Mouse (Mus musculus): ENCODE data around the gene Dnah6. TPM values are rescaled to one million over a fixed set of nuclear protein-coding genes. Genes with fewer than 3 reads are reported as not detected.
A peak's percentile ranks its signal among the peaks of the same experiment; 100 is the strongest.

The Dnah6 gene
- 0.04 and 0.06 TPM in 2 replicates for polyA plus RNA-seq (2016; fragmentation: Nextera tagmentation; extraction: Ambion mirVana)

DNA sequence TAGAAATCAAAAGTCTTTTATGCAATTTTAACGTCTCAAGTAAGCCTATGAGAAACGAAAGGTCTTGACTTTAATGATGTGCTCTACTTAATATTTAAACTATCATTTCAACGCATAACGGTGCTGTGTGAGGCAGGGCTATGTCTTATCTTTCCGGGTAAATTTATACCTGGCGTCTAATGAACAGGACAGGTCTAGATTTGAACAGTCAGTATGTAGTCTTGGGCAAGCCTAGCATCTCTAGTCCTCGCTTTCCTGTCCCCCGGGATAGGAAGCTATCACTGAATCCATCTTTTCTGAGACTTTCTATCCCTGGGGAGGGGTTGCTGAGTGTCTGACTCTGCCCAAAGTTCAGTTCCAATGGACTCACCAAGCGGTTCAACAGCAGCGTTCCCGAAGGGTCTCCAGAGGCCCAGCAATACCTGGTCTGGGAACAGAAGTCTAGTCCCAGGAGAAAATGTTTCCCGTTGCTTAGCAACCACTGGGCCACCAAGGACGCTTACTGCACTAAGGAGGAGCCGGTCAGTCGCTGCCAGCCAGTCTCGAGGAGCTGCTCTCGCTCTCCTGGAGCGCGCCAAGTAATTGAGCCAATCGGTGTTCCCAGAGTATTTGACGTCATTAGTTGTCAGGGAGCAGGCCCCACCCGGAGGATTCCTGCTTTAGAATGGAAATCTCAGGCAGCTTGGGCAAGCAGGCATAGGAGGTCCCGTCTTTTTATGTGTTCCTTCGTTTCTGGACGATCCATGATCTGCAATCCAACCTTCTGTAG is at the start of gene Dnah6:
Gene Dnah6, minus strand, starts transcription at position 463 of the 769 bp plus-strand sequence.
- Histone ChIP-seq H3K4me2 (peak within 1 kb of the TSS; percentile 63), H3K27me3 (replicated peaks) (no peaks in the 10 kb centered on the region), H3K27ac (ENCODE audit: poor library complexity, severe bottlenecking) (peak within 1 kb of the TSS; percentile 78), H3K4me3 (peak within 1 kb of the TSS; percentile 41), H3K9ac (peak within 1 kb of the TSS; percentile 28; the same call in 1 of the 2 replicates), H3K4me1 (replicated peaks) (peaks cover 6% of the 10 kb centered on the region; the same call in 1 of the 2 replicates), H3K36me3 (0 out of 2 replicates have a peak, but pooled peaks cover 3% of the 10 kb centered on the region), H3K9me3 (replicated peaks) (no peaks in the 10 kb centered on the region)
- 38% methylated on average over 25 of the region's 25 CpGs for whole genome bisulfite sequencing
- peak; percentile 94 for ATAC-seq (ENCODE audit: insufficient number of reproducible peaks, low FRiP score)

DNA sequence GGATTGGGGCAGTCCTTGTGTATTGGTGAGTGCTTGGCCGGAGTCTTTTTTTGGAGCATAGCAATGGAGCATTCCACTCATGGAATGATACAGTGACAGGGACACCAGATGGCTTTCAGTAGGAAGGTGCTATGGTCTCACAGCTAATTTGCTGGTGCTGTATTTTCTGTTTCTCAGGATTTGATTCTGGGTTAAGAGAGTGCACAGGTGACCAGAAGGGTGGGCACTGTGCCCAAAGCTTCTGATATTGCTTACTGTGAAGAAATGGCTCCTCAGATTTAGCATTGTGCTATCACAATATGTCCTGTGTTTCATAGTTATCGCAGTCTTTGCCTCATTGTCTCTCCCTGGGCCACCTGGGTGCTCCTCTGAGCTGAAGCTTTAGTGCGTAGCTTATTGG is 47.9 kb upstream of the Dnah6 start:
- Histone ChIP-seq H3K4me1 (replicated peaks) (peaks cover 9% of the 10 kb centered on the region), H3K36me3 (peaks cover 84% of the 10 kb centered on the region)
- 95% methylated on average over 3 of the region's 3 CpGs for WGBS

DNA sequence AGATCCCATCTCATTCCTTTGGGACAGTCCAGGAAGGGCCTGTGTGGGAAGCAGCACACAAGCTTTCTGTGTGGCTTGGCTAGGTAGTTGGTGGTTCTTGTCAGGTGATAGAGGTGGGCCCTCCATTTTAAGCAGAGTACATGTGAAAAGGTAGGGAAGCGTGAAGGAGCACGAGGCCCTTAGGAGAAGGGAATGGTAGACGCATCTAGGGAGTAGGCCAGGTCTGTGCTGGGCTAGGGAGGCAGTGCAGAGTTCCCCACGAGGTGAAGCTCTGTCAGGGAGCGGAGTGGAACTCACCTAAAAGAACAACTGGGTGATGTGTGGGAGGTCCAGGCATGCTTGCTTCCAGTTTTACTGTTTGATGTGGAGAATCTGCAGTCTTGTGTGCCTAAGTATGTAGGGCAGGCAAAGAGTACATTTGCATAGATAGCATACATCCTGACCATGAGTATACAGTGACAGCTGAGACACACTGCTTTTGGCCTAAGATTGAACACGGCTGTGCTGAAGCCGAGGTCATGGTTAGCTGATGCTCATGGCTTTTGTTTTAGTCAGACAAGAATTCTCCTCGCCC is 46.4 kb upstream of the Dnah6 start:
- H3K4me1 ChIP-seq (replicated peaks): peaks cover 10% of the 10 kb centered on the region
- peaks cover 90% of the 10 kb centered on the region for H3K36me3 ChIP-seq
- 86% methylated on average over 8 of the region's 8 CpGs for WGBS
- H3K27me3 ChIP-seq (replicated peaks): no peaks in the 10 kb centered on the region
- H3K9ac ChIP-seq: no peak overlapping the region
- no peak overlapping the region for H3K27ac ChIP-seq (ENCODE audit: poor library complexity, severe bottlenecking)
- H3K4me2 ChIP-seq: no peak overlapping the region
- H3K4me3 ChIP-seq: no peak overlapping the region
- ATAC-seq (ENCODE audit: insufficient number of reproducible peaks, low FRiP score): no peak
- H3K9me3 ChIP-seq (replicated peaks): no peaks in the 10 kb centered on the region

More for the DNA sequence above, 47.9 kb upstream of the Dnah6 start:
- no peak for ATAC-seq (ENCODE audit: insufficient number of reproducible peaks, low FRiP score)
- Histone ChIP-seq H3K9ac (no peak overlapping the region), H3K4me3 (no peak overlapping the region), H3K9me3 (replicated peaks) (no peaks in the 10 kb centered on the region), H3K4me2 (no peak overlapping the region), H3K27ac (ENCODE audit: poor library complexity, severe bottlenecking) (no peak overlapping the region), H3K27me3 (replicated peaks) (no peaks in the 10 kb centered on the region)

DNA sequence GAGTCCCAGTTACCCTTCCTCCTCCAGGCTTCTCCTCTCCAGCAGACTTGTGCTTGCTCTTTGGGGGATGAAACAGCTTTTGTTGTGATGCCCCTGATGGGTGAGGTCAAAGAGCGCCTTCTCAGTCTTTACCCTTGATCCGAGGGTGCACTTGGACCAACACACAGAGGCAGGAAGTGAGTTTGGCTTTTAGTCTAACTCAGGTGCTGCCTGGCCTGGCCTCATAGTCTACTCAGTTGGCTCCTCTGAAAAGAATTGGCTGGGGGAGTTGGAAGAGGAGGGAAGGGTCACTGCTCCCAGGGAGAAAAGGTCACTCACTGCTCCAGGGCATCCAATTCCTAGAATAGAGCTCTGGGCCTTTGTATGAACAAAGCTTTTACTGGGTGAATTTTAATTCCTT is 43.4 kb upstream of the Dnah6 start:
- Histone ChIP-seq H3K4me3 (no peak overlapping the region), H3K27ac (ENCODE audit: poor library complexity, severe bottlenecking) (0 out of 2 replicates have a peak overlapping the region, but pooled peaks have one; percentile 10), H3K36me3 (peaks cover 84% of the 10 kb centered on the region), H3K9me3 (replicated peaks) (no peaks in the 10 kb centered on the region), H3K4me1 (replicated peaks) (peaks cover 10% of the 10 kb centered on the region), H3K9ac (no peak overlapping the region), H3K27me3 (replicated peaks) (no peaks in the 10 kb centered on the region), H3K4me2 (no peak overlapping the region)
- no peak for ATAC-seq (ENCODE audit: insufficient number of reproducible peaks, low FRiP score)
- WGBS: 89% methylated on average over 2 of the region's 2 CpGs

DNA sequence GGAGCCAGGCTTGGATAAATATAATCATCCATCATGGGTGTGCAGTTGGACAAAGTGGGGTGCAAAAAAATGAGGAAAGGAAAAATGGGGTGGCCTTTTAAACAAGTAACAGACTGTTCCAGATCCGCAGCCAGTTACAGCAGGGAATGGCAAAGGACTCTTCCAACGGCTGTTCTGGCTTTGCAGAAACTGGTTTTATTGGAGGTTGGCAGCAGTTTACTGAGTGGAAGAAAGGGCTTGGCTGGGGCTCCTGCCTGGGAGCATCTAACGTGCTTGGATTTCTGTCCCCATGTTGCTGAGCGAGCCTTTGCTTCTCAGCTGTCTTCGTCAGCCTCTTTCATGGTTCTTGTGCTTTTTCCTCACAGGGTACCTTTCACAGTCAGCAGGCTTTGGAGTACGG is 38.7 kb upstream of the Dnah6 start:
- Histone ChIP-seq H3K27me3 (replicated peaks) (no peaks in the 10 kb centered on the region), H3K4me1 (replicated peaks) (peaks cover 7% of the 10 kb centered on the region), H3K9ac (no peak overlapping the region), H3K9me3 (replicated peaks) (no peaks in the 10 kb centered on the region), H3K4me3 (no peak overlapping the region), H3K27ac (ENCODE audit: poor library complexity, severe bottlenecking) (no peak overlapping the region), H3K36me3 (peaks cover 77% of the 10 kb centered on the region), H3K4me2 (no peak overlapping the region)
- ATAC-seq (ENCODE audit: insufficient number of reproducible peaks, low FRiP score): no peak
- 93% methylated on average over 6 of the region's 6 CpGs for WGBS

DNA sequence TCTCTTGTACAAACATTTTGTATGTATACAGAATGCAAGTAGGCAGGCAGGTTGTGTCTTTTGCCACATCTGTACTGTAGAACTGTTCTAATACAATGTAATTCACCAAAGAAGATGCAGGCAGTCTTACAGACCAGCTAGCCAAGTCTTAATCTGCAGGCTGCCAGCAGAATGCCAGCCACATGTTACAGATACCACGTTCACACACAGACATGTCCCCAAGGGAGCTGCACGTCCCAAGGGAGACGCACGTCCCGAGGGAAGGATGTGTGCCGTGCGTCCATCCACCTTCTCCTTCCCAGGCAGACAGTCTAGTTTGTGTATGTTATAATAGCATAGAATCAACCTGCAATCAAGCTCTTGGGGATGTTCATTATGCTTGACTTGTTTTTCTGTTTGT is 35.6 kb upstream of the Dnah6 start:
- no peak for ATAC-seq (ENCODE audit: insufficient number of reproducible peaks, low FRiP score)
- no peaks in the 10 kb centered on the region for H3K9me3 ChIP-seq (replicated peaks)
- no peak overlapping the region for H3K4me2 ChIP-seq
- H3K27me3 ChIP-seq (replicated peaks): no peaks in the 10 kb centered on the region
- H3K4me3 ChIP-seq: no peak overlapping the region
- 95% methylated on average over 7 of the region's 7 CpGs for WGBS
- H3K27ac ChIP-seq (ENCODE audit: poor library complexity, severe bottlenecking): no peak overlapping the region
- H3K36me3 ChIP-seq: peaks cover 55% of the 10 kb centered on the region
- no peak overlapping the region for H3K9ac ChIP-seq
- H3K4me1 ChIP-seq (replicated peaks): peaks cover 30% of the 10 kb centered on the region

DNA sequence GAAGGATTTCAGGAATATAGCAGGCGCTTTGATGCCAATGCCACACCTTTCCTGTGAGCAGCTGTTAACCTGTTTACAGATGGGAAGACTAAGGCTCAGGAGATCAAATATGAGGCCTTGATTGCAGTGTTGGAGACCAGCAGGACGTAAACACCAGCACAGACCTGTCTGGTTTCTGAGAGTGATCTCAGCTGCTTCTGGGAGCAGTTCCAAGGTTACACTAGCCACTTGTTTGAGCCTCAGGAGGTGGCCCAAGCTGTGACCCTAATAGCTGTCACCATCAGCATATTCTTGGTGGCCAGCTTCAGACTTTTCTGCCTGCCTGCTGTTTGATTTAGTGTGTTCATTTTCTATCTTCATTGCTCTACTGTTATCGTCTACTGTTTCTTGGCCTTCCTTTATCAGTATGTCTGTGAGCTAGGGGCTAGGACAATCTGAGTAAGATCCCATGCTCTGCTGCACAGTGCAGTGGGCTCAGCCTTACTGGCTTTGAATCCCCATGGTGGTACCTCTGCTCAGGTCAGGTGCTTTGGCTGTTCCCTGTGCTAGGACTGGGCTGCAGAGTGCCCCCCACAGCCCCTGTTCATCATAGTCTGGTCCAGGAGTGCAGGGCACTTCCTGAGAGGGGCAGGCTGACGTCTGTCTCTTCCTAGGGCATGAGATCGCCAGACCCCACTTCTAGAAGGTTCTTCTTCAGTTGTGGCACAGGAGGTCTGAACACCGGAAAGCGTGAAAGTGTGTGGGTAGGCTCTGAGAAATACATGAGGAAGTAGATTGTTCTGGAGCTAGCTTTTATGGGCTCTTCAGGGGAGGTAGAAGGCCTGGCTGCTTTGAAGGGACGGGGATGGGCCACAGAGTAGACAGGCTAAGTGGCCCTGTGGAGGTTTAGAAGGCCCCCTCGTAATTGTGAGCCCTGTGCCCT is 33.1 kb upstream of the Dnah6 start:
- Histone ChIP-seq H3K4me1 (replicated peaks) (peaks cover 37% of the 10 kb centered on the region), H3K9ac (no peak overlapping the region), H3K27ac (ENCODE audit: poor library complexity, severe bottlenecking) (0 out of 2 replicates have a peak overlapping the region, but pooled peaks have one; percentile 9), H3K4me3 (no peak overlapping the region), H3K36me3 (peaks cover 36% of the 10 kb centered on the region), H3K27me3 (replicated peaks) (no peaks in the 10 kb centered on the region), H3K4me2 (no peak overlapping the region; the same call in 1 of the 2 replicates), H3K9me3 (replicated peaks) (no peaks in the 10 kb centered on the region)
- ATAC-seq (ENCODE audit: insufficient number of reproducible peaks, low FRiP score): 0 out of 2 replicates have a peak, but pooled peaks have one; percentile 48
- 68% methylated on average over 9 of the region's 9 CpGs for WGBS

DNA sequence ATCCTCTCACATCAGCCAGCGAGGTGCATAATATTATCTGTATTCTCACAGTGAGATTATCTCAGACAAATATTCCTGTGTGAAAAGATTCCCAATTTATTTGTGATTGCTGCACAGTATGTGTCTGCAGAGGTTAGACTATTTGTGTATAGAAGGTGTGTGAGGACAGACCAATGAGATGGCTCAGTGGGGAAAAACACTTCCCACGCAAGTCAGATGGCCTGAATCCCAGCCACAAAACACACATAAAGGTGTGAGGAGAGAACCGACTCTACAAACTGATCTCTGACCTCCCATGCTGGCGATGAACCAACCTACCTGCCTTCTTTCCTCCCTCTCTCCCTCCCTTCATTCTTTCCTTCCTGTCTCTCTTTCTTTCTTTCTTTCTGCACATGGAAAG is 32.1 kb upstream of the Dnah6 start:
- peaks cover 26% of the 10 kb centered on the region for H3K36me3 ChIP-seq
- H3K9ac ChIP-seq: no peak overlapping the region
- H3K4me1 ChIP-seq (replicated peaks): peaks cover 41% of the 10 kb centered on the region
- no peak overlapping the region for H3K4me3 ChIP-seq
- no peak for ATAC-seq (ENCODE audit: insufficient number of reproducible peaks, low FRiP score)
- WGBS: 74% methylated on average over 4 of the region's 4 CpGs
- H3K27me3 ChIP-seq (replicated peaks): no peaks in the 10 kb centered on the region
- H3K4me2 ChIP-seq: no peak overlapping the region
- no peak overlapping the region for H3K27ac ChIP-seq (ENCODE audit: poor library complexity, severe bottlenecking)
- no peaks in the 10 kb centered on the region for H3K9me3 ChIP-seq (replicated peaks)

DNA sequence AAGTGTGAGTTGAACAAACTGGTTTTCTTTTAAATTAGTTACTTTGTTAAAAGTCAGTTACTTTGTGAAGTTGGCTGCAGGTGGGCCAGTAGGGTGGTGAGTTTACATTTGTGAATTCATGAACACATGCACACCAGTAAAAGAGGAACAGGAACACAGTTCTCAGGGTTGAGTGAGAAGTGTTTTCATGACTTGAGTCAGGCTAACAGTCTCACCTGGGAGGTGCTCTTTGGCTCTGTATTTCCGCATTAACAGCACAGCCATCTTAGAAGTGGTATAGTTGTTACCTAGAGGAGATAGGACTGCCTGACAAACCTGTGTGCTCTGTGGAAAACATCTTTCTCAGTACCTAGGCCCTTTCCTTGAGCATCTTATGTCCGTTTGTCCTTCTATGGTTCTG is 31.6 kb upstream of the Dnah6 start:
- ATAC-seq (ENCODE audit: insufficient number of reproducible peaks, low FRiP score): no peak
- peaks cover 41% of the 10 kb centered on the region for H3K4me1 ChIP-seq (replicated peaks)
- 79% methylated on average over 2 of the region's 2 CpGs for WGBS
- H3K9ac ChIP-seq: no peak overlapping the region
- no peak overlapping the region for H3K4me3 ChIP-seq
- no peak overlapping the region for H3K4me2 ChIP-seq
- no peak overlapping the region for H3K27ac ChIP-seq (ENCODE audit: poor library complexity, severe bottlenecking)
- H3K27me3 ChIP-seq (replicated peaks): no peaks in the 10 kb centered on the region
- peaks cover 21% of the 10 kb centered on the region for H3K36me3 ChIP-seq
- no peaks in the 10 kb centered on the region for H3K9me3 ChIP-seq (replicated peaks)

DNA sequence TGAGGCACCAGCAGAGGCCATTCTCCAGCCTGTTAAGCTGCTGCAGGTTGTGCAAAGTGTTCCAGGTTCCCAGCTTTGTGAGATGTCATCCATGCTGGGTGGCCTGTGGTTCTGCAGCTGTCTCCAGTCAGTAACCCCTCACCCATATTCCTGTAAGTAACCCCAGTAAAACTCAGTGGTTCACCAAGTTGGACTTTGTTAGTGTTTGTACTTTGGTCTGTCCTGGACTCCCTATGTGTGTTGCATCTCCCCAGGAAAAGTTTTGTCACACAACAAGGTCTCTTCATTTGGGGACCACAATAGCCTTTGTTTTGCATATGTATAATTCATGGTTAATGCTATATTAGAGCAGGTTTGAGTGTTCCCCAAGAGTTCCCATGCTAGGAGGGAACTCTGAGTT is 30.9 kb upstream of the Dnah6 start:
- no peak overlapping the region for H3K27ac ChIP-seq (ENCODE audit: poor library complexity, severe bottlenecking)

DNA sequence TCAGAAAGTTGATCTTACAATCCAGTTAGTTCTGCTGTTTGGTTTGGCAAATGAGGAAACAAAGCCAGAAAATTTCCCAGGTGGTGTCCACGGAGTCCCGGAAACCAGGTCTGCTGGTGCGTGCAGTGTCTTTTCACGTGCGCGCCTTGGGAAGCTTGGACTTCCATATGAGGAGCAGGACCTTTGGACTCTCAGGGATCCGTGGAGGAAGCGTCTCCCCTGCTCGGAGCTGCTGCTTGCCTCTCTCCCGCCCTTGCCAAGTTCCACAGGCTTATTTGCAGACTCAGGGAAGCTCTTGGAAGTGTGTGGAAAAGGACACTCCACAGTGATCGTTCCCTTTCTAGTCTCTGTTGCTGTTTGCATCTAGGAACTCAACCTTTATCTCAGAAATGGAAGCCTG is 29.9 kb upstream of the Dnah6 start:
- no peak for ATAC-seq (ENCODE audit: insufficient number of reproducible peaks, low FRiP score)
- WGBS: 90% methylated on average over 11 of the region's 11 CpGs
- Histone ChIP-seq H3K9ac (no peak overlapping the region), H3K36me3 (peaks cover 8% of the 10 kb centered on the region), H3K27ac (ENCODE audit: poor library complexity, severe bottlenecking) (no peak overlapping the region), H3K27me3 (replicated peaks) (no peaks in the 10 kb centered on the region), H3K4me3 (no peak overlapping the region), H3K4me2 (no peak overlapping the region), H3K9me3 (replicated peaks) (no peaks in the 10 kb centered on the region), H3K4me1 (replicated peaks) (peaks cover 41% of the 10 kb centered on the region)

More for the DNA sequence above, 30.9 kb upstream of the Dnah6 start:
- no peak overlapping the region for H3K4me2 ChIP-seq
- no peaks in the 10 kb centered on the region for H3K9me3 ChIP-seq (replicated peaks)
- no peak overlapping the region for H3K9ac ChIP-seq
- H3K36me3 ChIP-seq: peaks cover 17% of the 10 kb centered on the region
- no peak for ATAC-seq (ENCODE audit: insufficient number of reproducible peaks, low FRiP score)
- H3K4me1 ChIP-seq (replicated peaks): peaks cover 41% of the 10 kb centered on the region
- H3K27me3 ChIP-seq (replicated peaks): no peaks in the 10 kb centered on the region
- no peak overlapping the region for H3K4me3 ChIP-seq
